Mouse (Mus musculus) E14TG2a.4 (cell line): ENCODE data around the gene D1Ertd622e.

Experiments
- CTCF ChIP-seq: conservative IDR thresholded peaks from 2 replicates; pipeline ENCODE4 v1.5.1; 2014; ENCODE audit warnings: low read length
- NANOG ChIP-seq: IDR thresholded peaks from 2 replicates; pipeline ENCODE4 v1.6.1; 2014; ENCODE audit warnings: borderline replicate concordance, low read length, mixed read lengths

- TF ChIP-seq CTCF (no peak), NANOG (no peak)
Measured at GRCm38 (mm10) chr1:97672849-97673248, 11.0 kb upstream of the D1Ertd622e start.
